Mouse (Mus musculus): ENCODE measurements around the gene Neurog2. TPM values are rescaled to one million over a fixed set of nuclear protein-coding genes. Genes with fewer than 3 reads are reported as not detected.

Gene Neurog2
- polyA plus RNA-seq, 1 experiment from 2014 or later: not detected

DNA sequence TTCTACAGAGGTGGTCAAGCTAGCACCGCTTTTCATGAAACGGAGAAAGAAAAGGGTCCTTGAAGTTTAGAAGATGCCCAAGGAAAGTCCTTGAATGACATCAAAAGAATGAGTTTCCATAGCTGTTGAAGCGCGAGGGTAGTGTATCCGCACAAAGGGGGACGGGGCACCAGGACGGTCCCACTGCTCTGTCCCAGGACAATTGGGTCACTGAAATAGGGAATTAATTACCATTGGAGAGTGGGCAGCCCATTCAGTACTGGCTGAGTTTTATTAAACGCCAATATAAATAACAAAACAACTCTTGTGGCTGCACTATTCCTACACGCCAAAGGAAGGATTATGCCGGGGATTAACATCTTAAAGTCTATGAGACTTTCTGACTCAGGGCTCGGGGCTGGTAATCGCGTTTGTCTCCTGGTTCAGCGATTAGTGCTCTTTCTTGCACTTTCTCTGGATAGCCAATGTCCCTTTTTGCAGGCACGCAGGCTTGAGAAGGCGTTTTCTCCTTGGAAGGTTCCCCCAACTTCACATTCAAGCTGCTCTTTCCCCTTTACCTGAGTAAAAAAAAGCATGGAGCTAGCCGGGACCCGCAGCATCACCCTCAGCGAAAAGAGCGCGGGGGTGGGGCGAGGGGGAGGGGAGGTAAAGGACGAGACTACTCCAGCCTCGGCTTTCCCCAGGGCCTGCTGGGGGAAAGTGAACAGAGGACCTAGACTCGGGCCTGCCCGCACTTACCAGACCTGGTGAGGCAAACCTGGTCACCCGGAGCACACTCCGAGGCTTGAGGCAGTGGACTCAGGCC, 5.6 kb upstream of the Neurog2 start:
- H3K27me3 ChIP-seq (replicated peaks; ENCODE audit: control insufficient read depth, insufficient read depth, low read length): peaks cover 80% of the 10 kb centered on the region
- 0 out of 2 replicates have a peak, but pooled peaks have one; percentile 12 for ATAC-seq
- WGBS: 4% methylated on average over 28 of the region's 28 CpGs
- no peaks in the 10 kb centered on the region for H3K9me3 ChIP-seq (ENCODE audit: control insufficient read depth)
- H3K4me3 ChIP-seq (ENCODE audit: low read depth, low read length): no peak overlapping the region
- no peak overlapping the region for H3K9ac ChIP-seq (ENCODE audit: low read depth, low read length)
- peaks cover under 1% of the 10 kb centered on the region; the same call in 1 of the 2 replicates for H3K4me1 ChIP-seq (replicated peaks; ENCODE audit: control insufficient read depth, insufficient read depth, low read length)
- no peak overlapping the region for H3K4me2 ChIP-seq (replicated peaks; ENCODE audit: low read depth)
- no peak overlapping the region for H3K27ac ChIP-seq (ENCODE audit: low read depth, low read length)
- H3K36me3 ChIP-seq (ENCODE audit: control insufficient read depth, insufficient read depth): no peaks in the 10 kb centered on the region
- no peak for TF ChIP-seq CTCF (IDR thresholded peaks at IDR 0.05; ENCODE audit: low read depth)

DNA sequence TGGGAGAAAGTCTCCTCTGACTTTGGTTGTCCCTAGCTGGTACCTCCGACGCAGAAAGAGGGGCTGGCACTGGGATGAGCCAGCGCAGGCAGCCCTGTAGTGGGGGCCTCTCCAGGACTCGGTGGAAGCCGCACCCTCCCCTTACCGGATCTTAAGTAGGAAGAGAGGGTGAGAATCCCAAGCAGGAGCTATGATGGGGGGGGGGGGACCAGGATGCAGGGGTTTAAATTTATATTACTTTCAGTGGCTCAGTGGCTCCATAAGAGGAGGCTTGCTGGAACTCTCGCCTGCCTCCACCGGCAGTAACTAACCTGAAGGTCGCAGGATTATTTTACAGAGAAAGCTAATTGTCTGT, 5.0 kb upstream of the Neurog2 start:
- no peak overlapping the region for H3K9ac ChIP-seq (ENCODE audit: low read depth, low read length)
- WGBS: 3% methylated on average over 9 of the region's 9 CpGs
- H3K4me1 ChIP-seq (replicated peaks; ENCODE audit: control insufficient read depth, insufficient read depth, low read length): peaks cover 3% of the 10 kb centered on the region; the same call in 1 of the 2 replicates
- peaks cover 86% of the 10 kb centered on the region for H3K27me3 ChIP-seq (replicated peaks; ENCODE audit: control insufficient read depth, insufficient read depth, low read length)
- no peak for TF ChIP-seq CTCF (IDR thresholded peaks at IDR 0.05; ENCODE audit: low read depth)
- no peaks in the 10 kb centered on the region for H3K36me3 ChIP-seq (ENCODE audit: control insufficient read depth, insufficient read depth)
- H3K4me3 ChIP-seq (ENCODE audit: low read depth, low read length): no peak overlapping the region
- H3K4me2 ChIP-seq (replicated peaks; ENCODE audit: low read depth): no peak overlapping the region; the same call in 1 of the 2 replicates
- no peaks in the 10 kb centered on the region for H3K9me3 ChIP-seq (ENCODE audit: control insufficient read depth)
- ATAC-seq: 0 out of 2 replicates have a peak, but pooled peaks have one; percentile 16
- no peak overlapping the region for H3K27ac ChIP-seq (ENCODE audit: low read depth, low read length)

DNA sequence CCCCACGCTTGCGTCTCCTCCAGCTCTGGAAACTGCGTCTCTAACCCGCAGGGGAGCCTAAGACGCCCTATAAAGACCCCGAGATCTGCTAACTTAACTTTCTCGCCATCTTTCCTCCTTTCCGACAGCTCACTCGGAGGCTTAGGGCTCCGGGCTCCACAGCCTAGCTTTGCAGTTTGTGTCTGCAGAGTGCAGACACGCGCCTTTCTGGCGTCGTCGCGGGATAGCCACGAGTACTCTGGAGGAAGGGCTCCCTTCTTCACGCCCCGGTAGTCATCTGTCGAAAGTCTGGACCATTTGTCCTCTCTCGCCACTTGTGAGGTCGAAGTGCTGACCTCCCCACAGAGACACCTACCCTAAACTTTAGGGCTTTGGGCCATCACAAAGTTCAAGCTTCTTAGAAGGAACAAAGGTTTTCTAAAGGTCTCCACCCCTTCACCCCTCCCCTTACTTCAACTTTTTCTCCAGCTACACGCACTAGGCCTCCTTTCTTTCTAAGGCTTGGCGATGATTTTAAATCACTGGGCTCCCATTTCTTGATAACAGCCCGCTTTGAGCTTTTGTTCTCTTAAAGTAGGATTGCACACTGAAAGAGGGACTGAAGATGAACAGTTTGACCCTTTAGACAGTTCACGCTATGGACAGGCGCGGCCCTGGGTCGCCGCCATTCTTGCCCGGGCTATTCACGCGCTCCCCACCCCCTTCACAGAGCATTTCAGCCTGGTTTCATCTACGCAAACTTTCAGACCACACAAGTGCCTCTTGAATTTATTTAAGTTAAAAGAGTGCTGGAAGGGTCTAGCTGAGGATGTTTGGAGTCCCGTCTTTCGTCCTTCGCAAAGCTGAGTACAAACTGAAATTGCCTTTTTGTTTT, 4.4 kb upstream of the Neurog2 start:
- Histone ChIP-seq H3K4me1 (replicated peaks; ENCODE audit: control insufficient read depth, insufficient read depth, low read length) (peaks cover 8% of the 10 kb centered on the region; the same call in 1 of the 2 replicates), H3K27me3 (replicated peaks; ENCODE audit: control insufficient read depth, insufficient read depth, low read length) (peaks cover 90% of the 10 kb centered on the region), H3K27ac (ENCODE audit: low read depth, low read length) (no peak overlapping the region), H3K9ac (ENCODE audit: low read depth, low read length) (no peak overlapping the region), H3K36me3 (ENCODE audit: control insufficient read depth, insufficient read depth) (no peaks in the 10 kb centered on the region), H3K4me3 (ENCODE audit: low read depth, low read length) (no peak overlapping the region), H3K9me3 (ENCODE audit: control insufficient read depth) (no peaks in the 10 kb centered on the region), H3K4me2 (replicated peaks; ENCODE audit: low read depth) (no peak overlapping the region; the same call in 1 of the 2 replicates)
- no peak for TF ChIP-seq CTCF (IDR thresholded peaks at IDR 0.05; ENCODE audit: low read depth)
- no peak for ATAC-seq
- WGBS: 3% methylated on average over 37 of the region's 37 CpGs

DNA sequence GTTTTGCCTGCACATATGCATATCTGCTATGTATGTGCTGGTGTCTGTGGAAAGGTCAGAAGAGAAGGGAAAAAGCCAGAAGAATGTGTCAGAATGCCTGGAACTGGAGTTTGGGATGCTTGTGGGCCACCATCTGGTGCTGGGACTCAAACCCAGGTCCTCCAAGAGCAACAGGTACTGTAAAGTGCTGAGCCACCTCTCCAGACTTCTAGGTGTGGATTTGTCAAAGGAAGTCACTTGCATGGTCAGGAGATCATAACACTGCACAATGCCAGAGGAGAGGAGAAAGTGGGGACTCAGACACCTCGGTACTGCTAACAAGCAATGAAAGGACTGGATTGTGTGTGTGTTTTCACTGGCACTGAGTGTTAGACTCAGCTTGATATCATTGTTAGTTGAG, 2.7 kb upstream of the Neurog2 start:
- Histone ChIP-seq H3K4me3 (ENCODE audit: low read depth, low read length) (no peak overlapping the region), H3K36me3 (ENCODE audit: control insufficient read depth, insufficient read depth) (no peaks in the 10 kb centered on the region), H3K4me2 (replicated peaks; ENCODE audit: low read depth) (no peak overlapping the region), H3K27me3 (replicated peaks; ENCODE audit: control insufficient read depth, insufficient read depth, low read length) (peaks cover 95% of the 10 kb centered on the region), H3K9ac (ENCODE audit: low read depth, low read length) (no peak overlapping the region), H3K4me1 (replicated peaks; ENCODE audit: control insufficient read depth, insufficient read depth, low read length) (peaks cover 8% of the 10 kb centered on the region; the same call in 1 of the 2 replicates), H3K9me3 (ENCODE audit: control insufficient read depth) (no peaks in the 10 kb centered on the region), H3K27ac (ENCODE audit: low read depth, low read length) (no peak overlapping the region)
- 6% methylated on average over 1 of the region's 1 CpGs for WGBS
- no peak for ATAC-seq
- TF ChIP-seq CTCF (IDR thresholded peaks at IDR 0.05; ENCODE audit: low read depth): no peak

DNA sequence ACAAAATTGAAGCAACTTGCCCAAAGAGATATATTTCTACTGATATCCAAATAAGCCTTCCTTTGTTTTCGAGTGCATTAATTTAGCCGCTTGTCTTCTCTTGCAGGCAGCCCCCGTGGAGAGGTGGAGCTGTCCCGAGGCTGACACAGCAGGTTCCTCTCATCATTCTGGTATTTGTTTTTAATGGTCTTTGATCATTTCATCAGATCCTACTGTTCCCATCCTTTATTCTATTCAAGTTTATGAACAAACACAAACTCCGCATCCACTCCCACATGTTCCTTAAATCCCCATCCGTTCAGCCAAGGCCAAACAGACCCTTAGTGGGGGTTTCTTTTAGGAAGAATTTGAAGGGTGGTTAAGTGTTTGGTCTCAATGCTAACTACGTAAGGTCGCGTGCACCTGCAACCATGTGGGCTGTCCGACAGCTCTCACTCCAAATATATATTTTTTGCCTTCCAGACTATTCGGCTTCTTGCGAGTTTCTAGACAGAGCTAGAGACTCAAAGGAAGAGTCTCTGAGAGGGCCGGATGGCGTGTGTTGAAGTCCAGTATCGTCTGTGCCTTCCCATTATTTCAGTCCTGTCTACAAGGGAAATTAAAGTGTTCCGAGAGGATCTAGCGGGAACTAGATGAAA, 2.1 kb upstream of the Neurog2 start:
- no peak for ATAC-seq
- no peaks in the 10 kb centered on the region for H3K36me3 ChIP-seq (ENCODE audit: control insufficient read depth, insufficient read depth)
- 6% methylated on average over 17 of the region's 17 CpGs for WGBS

DNA sequence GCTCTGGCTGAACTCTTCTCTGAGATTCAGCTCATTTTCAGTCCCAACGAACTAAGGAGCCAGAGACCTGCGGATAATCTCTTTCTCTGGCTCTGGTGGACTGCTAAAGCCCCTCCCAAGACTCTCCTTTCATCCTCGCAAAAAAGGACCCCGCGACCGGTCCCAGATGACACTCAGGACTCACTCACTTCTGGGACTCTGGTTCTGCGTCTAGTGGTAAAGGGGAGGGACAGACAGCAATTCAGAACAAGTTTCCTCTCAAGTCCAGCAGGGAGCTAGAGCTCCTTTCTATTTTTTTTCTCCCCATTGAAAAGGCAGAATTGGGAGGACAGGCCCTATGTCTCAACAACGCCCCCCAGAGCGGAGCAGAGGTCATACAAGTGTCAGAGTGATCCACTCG, 1.4 kb upstream of the Neurog2 start:
- H3K4me2 ChIP-seq (replicated peaks; ENCODE audit: low read depth): no peak overlapping the region
- peaks cover 93% of the 10 kb centered on the region for H3K27me3 ChIP-seq (replicated peaks; ENCODE audit: control insufficient read depth, insufficient read depth, low read length)
- H3K4me3 ChIP-seq (ENCODE audit: low read depth, low read length): no peak overlapping the region
- no peak overlapping the region for H3K27ac ChIP-seq (ENCODE audit: low read depth, low read length)
- WGBS: 2% methylated on average over 10 of the region's 10 CpGs
- peaks cover 8% of the 10 kb centered on the region; the same call in 1 of the 2 replicates for H3K4me1 ChIP-seq (replicated peaks; ENCODE audit: control insufficient read depth, insufficient read depth, low read length)
- no peaks in the 10 kb centered on the region for H3K36me3 ChIP-seq (ENCODE audit: control insufficient read depth, insufficient read depth)
- no peak for TF ChIP-seq CTCF (IDR thresholded peaks at IDR 0.05; ENCODE audit: low read depth)
- ATAC-seq: no peak
- H3K9me3 ChIP-seq (ENCODE audit: control insufficient read depth): no peaks in the 10 kb centered on the region
- H3K9ac ChIP-seq (ENCODE audit: low read depth, low read length): no peak overlapping the region

More for the DNA sequence above, 2.1 kb upstream of the Neurog2 start:
- Histone ChIP-seq H3K4me2 (replicated peaks; ENCODE audit: low read depth) (no peak overlapping the region), H3K27me3 (replicated peaks; ENCODE audit: control insufficient read depth, insufficient read depth, low read length) (peaks cover 93% of the 10 kb centered on the region), H3K4me1 (replicated peaks; ENCODE audit: control insufficient read depth, insufficient read depth, low read length) (peaks cover 8% of the 10 kb centered on the region; the same call in 1 of the 2 replicates), H3K27ac (ENCODE audit: low read depth, low read length) (no peak overlapping the region), H3K9ac (ENCODE audit: low read depth, low read length) (no peak overlapping the region), H3K4me3 (ENCODE audit: low read depth, low read length) (no peak overlapping the region), H3K9me3 (ENCODE audit: control insufficient read depth) (no peaks in the 10 kb centered on the region)
- TF ChIP-seq CTCF (IDR thresholded peaks at IDR 0.05; ENCODE audit: low read depth): no peak

Data from intestine, postnatal 0 days (tissue).